Mouse (Mus musculus) forebrain, embryonic 10.5 days (tissue): ENCODE measurements at regions not wholly inside any gene's neighbourhood (a gene's known extent, or its start where the extent isn't known, plus 50 kb on each side); places are given as distances from the start of the nearest gene placed in this dataset.

ENCODE experiments used
- DNase-seq: peaks from one replicate; pipeline ENCODE4 v3.0.0-alpha.2; 2017; ENCODE audit warnings: low spot score; ENCODE audit errors: extremely low spot score
- H3K27ac ChIP-seq: fragments of 300-500 bp; sonication (generic); 2 replicates; pipeline ENCODE4 v1.5.1; 2016; ENCODE audit warnings: mild to moderate bottlenecking
- H3K27me3 ChIP-seq: fragments of 300-500 bp; sonication (generic); 2 replicates; pipeline ENCODE4 v1.6.1; 2016; ENCODE audit warnings: mild to moderate bottlenecking; ENCODE audit not compliant: poor library complexity, severe bottlenecking
- H3K36me3 ChIP-seq: fragments of 300-500 bp; sonication (generic); replicated peaks from 2 replicates; pipeline ENCODE4 v1.6.1; 2016; ENCODE audit warnings: mild to moderate bottlenecking, moderate library complexity
- H3K4me1 ChIP-seq: fragments of 300-500 bp; sonication (generic); 2 replicates; pipeline ENCODE4 v1.6.1; 2016
- H3K4me3 ChIP-seq: fragments of 300-500 bp; sonication (generic); 2 replicates; pipeline ENCODE4 v1.5.1; 2016; ENCODE audit warnings: mild to moderate bottlenecking, moderate library complexity
- H3K9me3 ChIP-seq: fragments of 300-500 bp; sonication (generic); 2 replicates; pipeline ENCODE4 v1.6.1; 2016; ENCODE audit warnings: mild to moderate bottlenecking, moderate library complexity
- WGBS: fragments of 180-500 bp; shearing (Covaris S2); methylation state at CpG from one replicate; pipeline ENCODE4 v1.1.7; 2016; 5-methylcytosine and 5-hydroxymethylcytosine counted together

GRCm38 (mm10) chr16:76600131-76600530, 226.5 kb upstream of the Nrip1 start:
- no peaks in the 10 kb centered on the region for H3K27me3 ChIP-seq
- H3K9me3 ChIP-seq = no peaks in the 10 kb centered on the region
- H3K36me3 ChIP-seq = no peaks in the 10 kb centered on the region
- DNase-seq = no peak
- no peak overlapping the region for H3K4me3 ChIP-seq
- H3K27ac ChIP-seq = no peak overlapping the region
- WGBS = 81% methylated on average over 10 of the region's 10 CpGs
- H3K4me1 ChIP-seq = no peaks in the 10 kb centered on the region; the same call in 1 of the 2 replicates

- H3K27me3 ChIP-seq = no peaks in the 10 kb centered on the region
- no peak overlapping the region for H3K27ac ChIP-seq
- DNase-seq = no peak
- WGBS = 86% methylated on average over 4 of the region's 4 CpGs
- H3K9me3 ChIP-seq = no peaks in the 10 kb centered on the region
- H3K4me3 ChIP-seq = no peak overlapping the region
- no peaks in the 10 kb centered on the region for H3K36me3 ChIP-seq
- H3K4me1 ChIP-seq = no peaks in the 10 kb centered on the region
Observed at GRCm38 (mm10) chr16:76591956-76592768, 218.5 kb upstream of the Nrip1 start.

GRCm38 (mm10) chr16:76589791-76590190, 216.2 kb upstream of the Nrip1 start:
- H3K4me3 ChIP-seq = no peak overlapping the region
- H3K4me1 ChIP-seq = no peaks in the 10 kb centered on the region
- no peaks in the 10 kb centered on the region for H3K9me3 ChIP-seq
- no peak for DNase-seq
- 83% methylated on average over 2 of the region's 2 CpGs for WGBS
- H3K36me3 ChIP-seq = no peaks in the 10 kb centered on the region
- H3K27me3 ChIP-seq = no peaks in the 10 kb centered on the region
- no peak overlapping the region for H3K27ac ChIP-seq

- H3K4me1 ChIP-seq = no peaks in the 10 kb centered on the region
- no peaks in the 10 kb centered on the region for H3K36me3 ChIP-seq
- H3K4me3 ChIP-seq = no peak overlapping the region
- H3K9me3 ChIP-seq = no peaks in the 10 kb centered on the region; the same call in 1 of the 2 replicates
- WGBS = 88% methylated on average over 2 of the region's 2 CpGs
- DNase-seq = no peak
- H3K27me3 ChIP-seq = no peaks in the 10 kb centered on the region
- H3K27ac ChIP-seq = no peak overlapping the region
Observed at GRCm38 (mm10) chr16:76577206-76577605, 203.6 kb upstream of the Nrip1 start.

GRCm38 (mm10) chr16:76575281-76575680, 201.7 kb upstream of the Nrip1 start:
- DNase-seq = no peak
- Histone ChIP-seq H3K9me3 (no peaks in the 10 kb centered on the region; the same call in 1 of the 2 replicates), H3K27me3 (no peaks in the 10 kb centered on the region), H3K4me1 (no peaks in the 10 kb centered on the region), H3K4me3 (no peak overlapping the region), H3K27ac (no peak overlapping the region), H3K36me3 (no peaks in the 10 kb centered on the region)
- WGBS = 61% methylated on average over 3 of the region's 3 CpGs

GRCm38 (mm10) chr16:76566220-76566619, 192.6 kb upstream of the Nrip1 start:
- 22% methylated on average over 11 of the region's 11 CpGs for WGBS
- no peak overlapping the region for H3K4me3 ChIP-seq
- peaks cover 11% of the 10 kb centered on the region for H3K4me1 ChIP-seq
- no peaks in the 10 kb centered on the region for H3K27me3 ChIP-seq
- H3K36me3 ChIP-seq = no peaks in the 10 kb centered on the region
- no peak for DNase-seq
- no peaks in the 10 kb centered on the region for H3K9me3 ChIP-seq
- no peak overlapping the region for H3K27ac ChIP-seq

GRCm38 (mm10) chr16:76554846-76555245, 181.2 kb upstream of the Nrip1 start:
- Histone ChIP-seq H3K4me1 (no peaks in the 10 kb centered on the region), H3K4me3 (no peak overlapping the region), H3K27me3 (no peaks in the 10 kb centered on the region), H3K9me3 (no peaks in the 10 kb centered on the region), H3K36me3 (no peaks in the 10 kb centered on the region), H3K27ac (no peak overlapping the region)
- WGBS = 88% methylated on average over 4 of the region's 4 CpGs
- no peak for DNase-seq

GRCm38 (mm10) chr16:76549628-76550027, 176.0 kb upstream of the Nrip1 start:
- H3K27me3 ChIP-seq = no peaks in the 10 kb centered on the region
- no peak overlapping the region for H3K4me3 ChIP-seq
- no peaks in the 10 kb centered on the region for H3K9me3 ChIP-seq
- WGBS = 81% methylated on average over 5 of the region's 5 CpGs
- no peak overlapping the region for H3K27ac ChIP-seq
- no peaks in the 10 kb centered on the region for H3K4me1 ChIP-seq
- DNase-seq = no peak
- H3K36me3 ChIP-seq = no peaks in the 10 kb centered on the region

- Histone ChIP-seq H3K36me3 (no peaks in the 10 kb centered on the region), H3K4me3 (no peak overlapping the region), H3K27ac (no peak overlapping the region), H3K27me3 (peaks cover 4% of the 10 kb centered on the region), H3K4me1 (no peaks in the 10 kb centered on the region), H3K9me3 (no peaks in the 10 kb centered on the region)
- 85% methylated on average over 4 of the region's 4 CpGs for WGBS
- no peak for DNase-seq
Observed at GRCm38 (mm10) chr16:76547087-76547486, 173.5 kb upstream of the Nrip1 start.

- H3K9me3 ChIP-seq = no peaks in the 10 kb centered on the region
- H3K36me3 ChIP-seq = no peaks in the 10 kb centered on the region
- no peak for DNase-seq
- no peaks in the 10 kb centered on the region; the same call in 1 of the 2 replicates for H3K4me1 ChIP-seq
- 92% methylated on average over 2 of the region's 2 CpGs for WGBS
- H3K4me3 ChIP-seq = no peak overlapping the region
- H3K27me3 ChIP-seq = peaks cover 4% of the 10 kb centered on the region
- H3K27ac ChIP-seq = no peak overlapping the region
Observed at GRCm38 (mm10) chr16:76546632-76547031, 173.0 kb upstream of the Nrip1 start.

- 85% methylated on average over 2 of the region's 2 CpGs for WGBS
- Histone ChIP-seq H3K27me3 (peaks cover 4% of the 10 kb centered on the region), H3K36me3 (no peaks in the 10 kb centered on the region), H3K4me1 (peaks cover 7% of the 10 kb centered on the region), H3K27ac (no peak overlapping the region), H3K9me3 (no peaks in the 10 kb centered on the region), H3K4me3 (no peak overlapping the region)
- DNase-seq = no peak
Observed at GRCm38 (mm10) chr16:76545942-76546341, 172.3 kb upstream of the Nrip1 start.

GRCm38 (mm10) chr16:76544972-76545371, 171.3 kb upstream of the Nrip1 start:
- no peak overlapping the region for H3K4me3 ChIP-seq
- no peaks in the 10 kb centered on the region for H3K36me3 ChIP-seq
- no peak for DNase-seq
- WGBS = 86% methylated on average over 4 of the region's 4 CpGs
- H3K4me1 ChIP-seq = peaks cover 16% of the 10 kb centered on the region
- H3K27ac ChIP-seq = no peak overlapping the region
- peaks cover 4% of the 10 kb centered on the region for H3K27me3 ChIP-seq
- no peaks in the 10 kb centered on the region for H3K9me3 ChIP-seq

GRCm38 (mm10) chr16:76540964-76541363, 167.3 kb upstream of the Nrip1 start:
- H3K4me3 ChIP-seq = no peak overlapping the region

More at GRCm38 (mm10) chr16:76540964-76541363, 167.3 kb upstream of the Nrip1 start:
- DNase-seq = no peak
- 27% methylated on average over 5 of the region's 5 CpGs for WGBS
- peaks cover 30% of the 10 kb centered on the region for H3K4me1 ChIP-seq
- peaks cover 4% of the 10 kb centered on the region for H3K27me3 ChIP-seq
- H3K27ac ChIP-seq = no peak overlapping the region
- no peaks in the 10 kb centered on the region for H3K36me3 ChIP-seq
- no peaks in the 10 kb centered on the region for H3K9me3 ChIP-seq
